Comparison of ENCODE assay signal across 24 mouse cellular contexts in the genomic region with DNA sequence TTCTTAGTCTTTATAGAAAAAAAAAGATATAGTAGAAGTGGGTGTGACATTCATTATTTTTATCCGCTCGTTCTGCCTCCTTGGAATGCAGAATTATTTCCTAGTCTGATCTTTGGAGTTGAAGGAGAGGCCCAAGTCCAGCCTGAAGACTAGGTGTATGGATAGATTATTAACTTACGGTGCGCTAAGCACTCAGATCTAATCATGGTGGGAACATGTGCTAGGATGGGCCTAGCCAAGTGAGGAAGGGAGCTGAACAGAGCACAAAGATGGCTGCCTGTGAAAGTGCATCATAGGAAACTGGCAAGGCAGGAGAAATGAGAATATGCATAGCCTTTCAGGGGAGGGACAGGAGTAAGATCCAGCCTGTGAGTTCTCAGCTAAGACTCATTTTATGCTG. TPM values are rescaled to one million over a fixed set of nuclear protein-coding genes. Genes with fewer than 3 reads are reported as not detected.
DNase-seq lines count a peak whose midpoint lies in the region; ATAC-seq and TF ChIP-seq lines count a peak whose summit lies in the region.
"Had no signal": no experiment of that assay in that cellular context is flagged by ENCODE, and none has a peak within 500 bp of the region (broad histone marks: within the 10 kb centered on the region; RNA-seq: fewer than 3 reads in every experiment).

No protein-coding gene starts in this region.

- no peak overlapping the region for H3K4me3 ChIP-seq in heart, embryonic 16.5 days (ENCODE audit: low read length)
- no peak overlapping the region for H3K4me3 ChIP-seq in kidney, postnatal 0 days (replicated peaks; ENCODE audit: low read depth, low read length)
- no peak overlapping the region for H3K4me3 ChIP-seq in midbrain, embryonic 16.5 days (ENCODE audit: low read depth, low read length)
- H3K4me3 ChIP-seq: embryonic facial prominence, embryonic 13.5 days; erythroblast, embryonic 14.5 days; forebrain, embryonic 12.5 days; heart, adult 2 months; heart, embryonic 15.5 days; hindbrain, embryonic 12.5 days; neural tube, embryonic 15.5 days had no signal

- H3K36me3 ChIP-seq in heart, embryonic 16.5 days (ENCODE audit: control insufficient read depth, insufficient read depth), result no peaks in the 10 kb centered on the region
- H3K36me3 ChIP-seq in kidney, postnatal 0 days (ENCODE audit: insufficient read depth, low read length), result no peaks in the 10 kb centered on the region
- H3K36me3 ChIP-seq in midbrain, embryonic 16.5 days (ENCODE audit: control insufficient read depth, insufficient read depth, low read length), result no peaks in the 10 kb centered on the region
- H3K36me3 ChIP-seq: embryonic facial prominence, embryonic 13.5 days; forebrain, embryonic 12.5 days; heart, embryonic 15.5 days; hindbrain, embryonic 12.5 days had no signal

- no peak for ATAC-seq in heart, embryonic 16.5 days (replicated peaks; ENCODE audit: extremely low read depth, insufficient read depth, low FRiP score)
- peak; percentile 83 for ATAC-seq in kidney, postnatal 0 days (replicated peaks; ENCODE audit: low FRiP score, low read depth)
- ATAC-seq in midbrain, embryonic 16.5 days, result no peak
- ATAC-seq: CD4-positive, CD25-positive, alpha-beta regulatory T cell, adult 4 months; Patski had no signal

- H3K4me1 ChIP-seq in heart, embryonic 16.5 days (ENCODE audit: control insufficient read depth, insufficient read depth, low read length), result peaks cover 21% of the 10 kb centered on the region
- no peaks in the 10 kb centered on the region; the same call in 1 of the 2 replicates for H3K4me1 ChIP-seq in kidney, postnatal 0 days (replicated peaks; ENCODE audit: insufficient read depth, low read length)
- peaks cover 9% of the 10 kb centered on the region for H3K4me1 ChIP-seq in midbrain, embryonic 16.5 days (ENCODE audit: control insufficient read depth, insufficient read depth, low read length)

- no peaks in the 10 kb centered on the region for H3K27me3 ChIP-seq in heart, embryonic 16.5 days (ENCODE audit: control insufficient read depth, insufficient read depth, low read length)
- H3K27me3 ChIP-seq in kidney, postnatal 0 days (ENCODE audit: insufficient read depth, low read length), result no peaks in the 10 kb centered on the region
- no peaks in the 10 kb centered on the region for H3K27me3 ChIP-seq in midbrain, embryonic 16.5 days (ENCODE audit: control insufficient read depth, insufficient read depth, low read depth, low read length)
- H3K27me3 ChIP-seq: embryonic facial prominence, embryonic 13.5 days; forebrain, embryonic 12.5 days; heart, embryonic 15.5 days; hindbrain, embryonic 12.5 days; neural tube, embryonic 15.5 days; Patski had no signal

- no peak for DNase-seq in heart, adult 11 months
- DNase-seq in kidney, adult 18-20 months, result peak; percentile 40
- peak; percentile 46 for DNase-seq in kidney, postnatal 0 days (ENCODE audit: low spot score)
- peak; percentile 56 for DNase-seq in yolk sac, embryonic 10.5 days (ENCODE audit: low spot score)
- no peak for DNase-seq in thymus, postnatal 14 days
- DNase-seq: adrenal gland, adult 2 months; cerebellum, adult 2 months; gastrocnemius, postnatal 25 days; heart, adult 2 months; layer of hippocampus, postnatal 36 days; right cerebral cortex, adult 18-20 months; thymus, adult 18-20 months; thymus, postnatal 4 days had no signal

- no peak overlapping the region for H3K9ac ChIP-seq in heart, embryonic 16.5 days (ENCODE audit: low read length)
- no peak overlapping the region for H3K9ac ChIP-seq in kidney, postnatal 0 days (ENCODE audit: low read depth, low read length)
- H3K9ac ChIP-seq in midbrain, embryonic 16.5 days (ENCODE audit: low read depth, low read length), result no peak overlapping the region
- H3K9ac ChIP-seq: embryonic facial prominence, embryonic 13.5 days; forebrain, embryonic 12.5 days; heart, embryonic 15.5 days; neural tube, embryonic 15.5 days had no signal

- no peaks in the 10 kb centered on the region for H3K9me3 ChIP-seq in heart, embryonic 16.5 days (replicated peaks; ENCODE audit: control insufficient read depth, low read length)
- H3K9me3 ChIP-seq in kidney, postnatal 0 days (replicated peaks; ENCODE audit: low read length), result no peaks in the 10 kb centered on the region
- H3K9me3 ChIP-seq in midbrain, embryonic 16.5 days (replicated peaks; ENCODE audit: control insufficient read depth, low read length, poor library complexity, severe bottlenecking), result no peaks in the 10 kb centered on the region
- H3K9me3 ChIP-seq: embryonic facial prominence, embryonic 13.5 days; forebrain, embryonic 12.5 days; heart, embryonic 15.5 days; hindbrain, embryonic 12.5 days; neural tube, embryonic 15.5 days had no signal

- TF ChIP-seq CTCF in kidney, postnatal 0 days (IDR thresholded peaks at IDR 0.05; ENCODE audit: low read depth), result no peak

- no peak overlapping the region for H3K4me2 ChIP-seq in heart, embryonic 16.5 days (ENCODE audit: low read depth, low read length)
- no peak overlapping the region for H3K4me2 ChIP-seq in kidney, postnatal 0 days (ENCODE audit: low read length)
- H3K4me2 ChIP-seq in midbrain, embryonic 16.5 days (ENCODE audit: low read length), result no peak overlapping the region
- H3K4me2 ChIP-seq: embryonic facial prominence, embryonic 13.5 days; forebrain, embryonic 12.5 days; hindbrain, embryonic 12.5 days; neural tube, embryonic 15.5 days had no signal

- peak overlapping the region; percentile 29 for H3K27ac ChIP-seq in heart, embryonic 16.5 days (ENCODE audit: low read length)
- peak overlapping the region; percentile 14 for H3K27ac ChIP-seq in kidney, postnatal 0 days
- H3K27ac ChIP-seq in midbrain, embryonic 16.5 days (ENCODE audit: low read length), result no peak overlapping the region
- H3K27ac ChIP-seq: embryonic facial prominence, embryonic 13.5 days; forebrain, embryonic 12.5 days; hindbrain, embryonic 12.5 days; macrophage; neural tube, embryonic 15.5 days had no signal

- WGBS in heart, embryonic 16.5 days, result 84% methylated on average over 4 of the region's 4 CpGs
- WGBS in kidney, postnatal 0 days, result 56% methylated on average over 4 of the region's 4 CpGs
- 94% methylated on average over 4 of the region's 4 CpGs for WGBS in midbrain, embryonic 16.5 days

RNA-seq across cellular contexts. Expression of a gene that starts 5.4 kb away (rescaled TPM):
- 39.5 and 49.2 TPM in 2 replicates for polyA plus RNA-seq in heart, embryonic 16.5 days (2015; fragmentation: Nextera tagmentation; extraction: Ambion mirVana)
- 12.5 and 14.5 TPM in 2 replicates for polyA plus RNA-seq in kidney, postnatal 0 days (2015; fragmentation: Nextera tagmentation; extraction: Ambion mirVana)
- polyA plus RNA-seq in midbrain, embryonic 16.5 days (2015; fragmentation: Nextera tagmentation; extraction: Ambion mirVana), result 12.3 and 14.5 TPM in 2 replicates
- polyA plus RNA-seq: erythroblast, embryonic 14.5 days had no signal

Comparison
In these comparisons a context has a peak if more than half of its experiments do, and no peak if none do; other contexts are left out.
1. DNase-seq: peak in kidney, adult 18-20 months (single experiment), kidney, postnatal 0 days (single experiment) and yolk sac, embryonic 10.5 days (single experiment); none in heart, adult 11 months (single experiment) and thymus, postnatal 14 days (single experiment).